Mouse (Mus musculus) kidney, embryonic 14.5 days (tissue): ENCODE measurements around the gene Rerg. TPM values are rescaled to one million over a fixed set of nuclear protein-coding genes. Genes with fewer than 3 reads are reported as not detected.

ENCODE experiments used
- ATAC-seq: fragments of 200-750 bp; cut with Nextera tagmentation; 2 replicates; pipeline ENCODE4 v1.8.0; 2017; ENCODE audit warnings: moderate number of reproducible peaks, mild to moderate bottlenecking, moderate TSS enrichment, moderate library complexity; ENCODE audit not compliant: low FRiP score, low TSS enrichment
- H3K27ac ChIP-seq: fragments of 300-500 bp; sonication (generic); 2 replicates; pipeline ENCODE4 v1.5.1; 2014; ENCODE audit warnings: low read depth, mild to moderate bottlenecking, low read length, moderate library complexity, mixed read lengths
- H3K27me3 ChIP-seq: fragments of 300-500 bp; sonication (generic); 2 replicates; pipeline ENCODE4 v1.6.1; 2014; ENCODE audit warnings: mild to moderate bottlenecking, low read length; ENCODE audit not compliant: control insufficient read depth, insufficient read depth
- H3K36me3 ChIP-seq: fragments of 300-500 bp; sonication (generic); 2 replicates; pipeline ENCODE4 v1.6.1; 2014; ENCODE audit warnings: low read length, mixed read lengths; ENCODE audit not compliant: control insufficient read depth, insufficient read depth
- H3K4me1 ChIP-seq: fragments of 300-500 bp; sonication (generic); 2 replicates; pipeline ENCODE4 v1.6.1; 2014; ENCODE audit warnings: low read length, mixed read lengths; ENCODE audit not compliant: control insufficient read depth, insufficient read depth
- H3K4me2 ChIP-seq: fragments of 300-500 bp; sonication (generic); replicated peaks from 2 replicates; pipeline ENCODE4 v1.6.1; 2014; ENCODE audit warnings: low read depth, mild to moderate bottlenecking, low read length
- H3K4me3 ChIP-seq: fragments of 300-500 bp; sonication (generic); 2 replicates; pipeline ENCODE4 v1.5.1; 2014; ENCODE audit warnings: mild to moderate bottlenecking, low read length
- H3K9ac ChIP-seq: fragments of 300-500 bp; sonication (generic); 2 replicates; pipeline ENCODE4 v1.6.1; 2014; ENCODE audit warnings: low read depth, mild to moderate bottlenecking, low read length, moderate library complexity
- H3K9me3 ChIP-seq: fragments of 300-500 bp; sonication (generic); 2 replicates; pipeline ENCODE4 v1.6.1; 2016; ENCODE audit warnings: low read length; ENCODE audit not compliant: control insufficient read depth
- WGBS: fragments of 180-500 bp; shearing (Covaris S2); extraction: QIAGEN DNeasy Blood & Tissue Kit; methylation state at CpG from one replicate; pipeline ENCODE4 v1.1.7; 2014; 5-methylcytosine and 5-hydroxymethylcytosine counted together
- polyA plus RNA-seq: library from polyadenylated mRNA; unstranded; fragments of >200 nt; fragmentation: Nextera tagmentation; extraction: Ambion mirVana; gene quantifications from 2 replicates; pipeline ENCODE4 v1.2.1, GENCODE M21; 2014

Rerg gene
- polyA plus RNA-seq, 1 experiment from 2014 or later: 13.2 TPM

GRCm38 (mm10) chr6:137087956-137088355, 82.3 kb downstream of the Rerg start:
- H3K9ac ChIP-seq: no peak overlapping the region
- H3K9me3 ChIP-seq: peaks cover 4% of the 10 kb centered on the region; the same call in 1 of the 2 replicates
- H3K4me3 ChIP-seq: no peak overlapping the region
- no peak overlapping the region for H3K4me2 ChIP-seq
- ATAC-seq: no peak
- H3K27ac ChIP-seq: no peak overlapping the region
- H3K27me3 ChIP-seq: no peaks in the 10 kb centered on the region
- WGBS: 79% methylated on average over 5 of the region's 5 CpGs
- 0 out of 2 replicates have a peak, but pooled peaks cover 3% of the 10 kb centered on the region for H3K4me1 ChIP-seq
- H3K36me3 ChIP-seq: no peaks in the 10 kb centered on the region

GRCm38 (mm10) chr6:137087470-137087869, 82.8 kb downstream of the Rerg start:
- H3K27me3 ChIP-seq: no peaks in the 10 kb centered on the region
- ATAC-seq: no peak
- H3K36me3 ChIP-seq: no peaks in the 10 kb centered on the region
- no peak overlapping the region for H3K4me3 ChIP-seq
- H3K4me2 ChIP-seq: no peak overlapping the region
- no peak overlapping the region for H3K27ac ChIP-seq
- peaks cover 4% of the 10 kb centered on the region; the same call in 1 of the 2 replicates for H3K9me3 ChIP-seq
- H3K4me1 ChIP-seq: 0 out of 2 replicates have a peak, but pooled peaks cover 3% of the 10 kb centered on the region
- H3K9ac ChIP-seq: no peak overlapping the region
- WGBS: 46% methylated on average over 3 of the region's 3 CpGs

GRCm38 (mm10) chr6:137079701-137080100, 90.6 kb downstream of the Rerg start:
- Histone ChIP-seq H3K36me3 (no peaks in the 10 kb centered on the region), H3K9ac (no peak overlapping the region), H3K4me1 (no peaks in the 10 kb centered on the region), H3K27ac (no peak overlapping the region), H3K27me3 (no peaks in the 10 kb centered on the region), H3K4me3 (no peak overlapping the region), H3K4me2 (no peak overlapping the region), H3K9me3 (no peaks in the 10 kb centered on the region)
- WGBS: 79% methylated on average over 6 of the region's 6 CpGs
- ATAC-seq: no peak

- H3K4me3 ChIP-seq: no peak overlapping the region
- no peak overlapping the region for H3K27ac ChIP-seq
- H3K27me3 ChIP-seq: no peaks in the 10 kb centered on the region
- H3K9me3 ChIP-seq: no peaks in the 10 kb centered on the region
- no peak overlapping the region for H3K4me2 ChIP-seq
- ATAC-seq: no peak
- 84% methylated on average over 13 of the region's 13 CpGs for WGBS
- no peaks in the 10 kb centered on the region for H3K4me1 ChIP-seq
- no peaks in the 10 kb centered on the region for H3K36me3 ChIP-seq
- H3K9ac ChIP-seq: no peak overlapping the region
Measured at GRCm38 (mm10) chr6:137076731-137077130, 93.6 kb downstream of the Rerg start.

GRCm38 (mm10) chr6:137076225-137076624, 94.1 kb downstream of the Rerg start:
- Histone ChIP-seq H3K4me2 (no peak overlapping the region), H3K9me3 (no peaks in the 10 kb centered on the region), H3K9ac (no peak overlapping the region), H3K4me1 (no peaks in the 10 kb centered on the region), H3K27me3 (no peaks in the 10 kb centered on the region), H3K36me3 (no peaks in the 10 kb centered on the region), H3K4me3 (no peak overlapping the region), H3K27ac (no peak overlapping the region)
- ATAC-seq: no peak
- 75% methylated on average over 6 of the region's 6 CpGs for WGBS

GRCm38 (mm10) chr6:137072256-137072655, 98.0 kb downstream of the Rerg start:
- no peak overlapping the region for H3K4me2 ChIP-seq
- no peaks in the 10 kb centered on the region for H3K27me3 ChIP-seq
- H3K9me3 ChIP-seq: no peaks in the 10 kb centered on the region
- no peak overlapping the region for H3K9ac ChIP-seq
- ATAC-seq: no peak
- H3K27ac ChIP-seq: no peak overlapping the region
- H3K36me3 ChIP-seq: no peaks in the 10 kb centered on the region
- 72% methylated on average over 8 of the region's 8 CpGs for WGBS
- no peaks in the 10 kb centered on the region for H3K4me1 ChIP-seq
- H3K4me3 ChIP-seq: no peak overlapping the region

- H3K27me3 ChIP-seq: no peaks in the 10 kb centered on the region
- H3K4me3 ChIP-seq: no peak overlapping the region
- 90% methylated on average over 9 of the region's 9 CpGs for WGBS
- H3K4me1 ChIP-seq: no peaks in the 10 kb centered on the region
- ATAC-seq: no peak
- no peaks in the 10 kb centered on the region for H3K36me3 ChIP-seq
- no peak overlapping the region for H3K9ac ChIP-seq
- no peak overlapping the region for H3K27ac ChIP-seq
- no peaks in the 10 kb centered on the region for H3K9me3 ChIP-seq
- no peak overlapping the region for H3K4me2 ChIP-seq
Measured at GRCm38 (mm10) chr6:137071466-137071865, 98.8 kb downstream of the Rerg start.

- WGBS: 61% methylated on average over 7 of the region's 7 CpGs
- Histone ChIP-seq H3K27me3 (no peaks in the 10 kb centered on the region), H3K4me3 (no peak overlapping the region), H3K9me3 (no peaks in the 10 kb centered on the region), H3K36me3 (no peaks in the 10 kb centered on the region), H3K4me2 (no peak overlapping the region), H3K4me1 (peaks cover 4% of the 10 kb centered on the region; the same call in 1 of the 2 replicates), H3K27ac (no peak overlapping the region), H3K9ac (no peak overlapping the region)
- no peak for ATAC-seq
Measured at GRCm38 (mm10) chr6:137065506-137065905, 104.8 kb downstream of the Rerg start.

GRCm38 (mm10) chr6:137064786-137065185, 105.5 kb downstream of the Rerg start:
- ATAC-seq: no peak
- Histone ChIP-seq H3K36me3 (no peaks in the 10 kb centered on the region), H3K9ac (no peak overlapping the region), H3K27ac (no peak overlapping the region), H3K9me3 (no peaks in the 10 kb centered on the region), H3K27me3 (no peaks in the 10 kb centered on the region), H3K4me3 (no peak overlapping the region), H3K4me1 (peaks cover 4% of the 10 kb centered on the region; the same call in 1 of the 2 replicates), H3K4me2 (no peak overlapping the region)
- WGBS: 81% methylated on average over 14 of the region's 14 CpGs
